14 mouse cellular contexts compared by ENCODE assay signal in the genomic region with DNA sequence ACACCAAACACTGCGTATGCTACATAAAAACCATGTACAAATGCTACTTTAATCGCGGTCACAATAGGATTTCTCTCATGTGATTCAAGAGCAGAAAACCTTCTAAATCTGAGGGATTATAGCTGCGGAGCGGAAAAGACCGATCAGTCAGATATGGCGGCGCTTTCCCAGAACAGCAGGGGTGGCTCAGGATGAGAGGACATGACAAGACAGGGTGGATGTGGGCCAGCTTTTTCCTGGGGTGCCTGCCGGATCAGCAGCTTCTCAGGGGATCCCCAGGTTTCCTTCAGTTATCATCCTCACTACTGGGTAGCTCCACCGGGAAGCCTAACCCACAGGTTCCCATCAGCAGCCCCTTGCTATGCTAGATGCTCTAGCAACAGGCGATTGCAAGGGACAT.
DNase-seq lines count a peak whose midpoint lies in the region; ATAC-seq lines count a peak whose summit lies in the region.
"Had no signal": no experiment of that assay in that cellular context is flagged by ENCODE, and none has a peak within 500 bp of the region (broad histone marks: within the 10 kb centered on the region; RNA-seq: fewer than 3 reads in every experiment).

No protein-coding gene starts in this region.

- no peak for ATAC-seq in heart, embryonic 11.5 days (replicated peaks; ENCODE audit: insufficient number of reproducible peaks, low FRiP score, low TSS enrichment)
- ATAC-seq in kidney, embryonic 16.5 days (ENCODE audit: low FRiP score, low TSS enrichment), result no peak
- no peak for ATAC-seq in midbrain, embryonic 14.5 days (ENCODE audit: low FRiP score, low TSS enrichment)
- ATAC-seq in midbrain, embryonic 16.5 days, result no peak
- ATAC-seq in stomach, embryonic 16.5 days (ENCODE audit: insufficient read depth, low FRiP score), result no peak
- ATAC-seq: forebrain, embryonic 16.5 days had no signal

- no peaks in the 10 kb centered on the region for H3K36me3 ChIP-seq in heart, embryonic 11.5 days (ENCODE audit: control insufficient read depth, insufficient read depth, low read length)
- H3K36me3 ChIP-seq in kidney, embryonic 16.5 days (ENCODE audit: insufficient read depth, low read length), result no peaks in the 10 kb centered on the region
- no peaks in the 10 kb centered on the region for H3K36me3 ChIP-seq in midbrain, embryonic 14.5 days (ENCODE audit: control insufficient read depth, insufficient read depth, low read length)
- no peaks in the 10 kb centered on the region for H3K36me3 ChIP-seq in midbrain, embryonic 16.5 days (ENCODE audit: control insufficient read depth, insufficient read depth, low read length)
- H3K36me3 ChIP-seq in stomach, embryonic 16.5 days (ENCODE audit: control insufficient read depth, insufficient read depth, low read length), result no peaks in the 10 kb centered on the region
- H3K36me3 ChIP-seq: limb, embryonic 15.5 days; neural tube, embryonic 13.5 days had no signal

- H3K9me3 ChIP-seq in heart, embryonic 11.5 days (replicated peaks; ENCODE audit: control insufficient read depth, low read length), result no peaks in the 10 kb centered on the region
- H3K9me3 ChIP-seq in kidney, embryonic 16.5 days (ENCODE audit: low read length), result no peaks in the 10 kb centered on the region
- no peaks in the 10 kb centered on the region for H3K9me3 ChIP-seq in midbrain, embryonic 14.5 days (ENCODE audit: control insufficient read depth, low read length)
- no peaks in the 10 kb centered on the region for H3K9me3 ChIP-seq in midbrain, embryonic 16.5 days (replicated peaks; ENCODE audit: control insufficient read depth, low read length, poor library complexity, severe bottlenecking)
- no peaks in the 10 kb centered on the region for H3K9me3 ChIP-seq in stomach, embryonic 16.5 days (replicated peaks; ENCODE audit: control insufficient read depth, low read length)
- H3K9me3 ChIP-seq: limb, embryonic 15.5 days; neural tube, embryonic 13.5 days had no signal

- no peak overlapping the region for H3K9ac ChIP-seq in heart, embryonic 11.5 days (ENCODE audit: low read depth, low read length)
- H3K9ac ChIP-seq in kidney, embryonic 16.5 days (replicated peaks; ENCODE audit: low read length), result peak overlapping the region; percentile 28; the same call in 1 of the 2 replicates
- no peak overlapping the region for H3K9ac ChIP-seq in midbrain, embryonic 14.5 days (replicated peaks; ENCODE audit: low read length)
- no peak overlapping the region for H3K9ac ChIP-seq in midbrain, embryonic 16.5 days (ENCODE audit: low read depth, low read length)
- no peak overlapping the region for H3K9ac ChIP-seq in stomach, embryonic 16.5 days (ENCODE audit: low read length)
- H3K9ac ChIP-seq: limb, embryonic 15.5 days; neural tube, embryonic 13.5 days had no signal

- peaks cover 8% of the 10 kb centered on the region; the same call in 1 of the 2 replicates for H3K4me1 ChIP-seq in heart, embryonic 11.5 days (ENCODE audit: control insufficient read depth, insufficient read depth, low read length)
- H3K4me1 ChIP-seq in kidney, embryonic 16.5 days (ENCODE audit: insufficient read depth, low read length), result peaks cover 26% of the 10 kb centered on the region
- 0 out of 2 replicates have a peak, but pooled peaks cover 3% of the 10 kb centered on the region for H3K4me1 ChIP-seq in midbrain, embryonic 14.5 days (ENCODE audit: control insufficient read depth, insufficient read depth, low read length)
- H3K4me1 ChIP-seq in midbrain, embryonic 16.5 days (ENCODE audit: control insufficient read depth, insufficient read depth, low read length), result peaks cover 4% of the 10 kb centered on the region; the same call in 1 of the 2 replicates
- peaks cover 18% of the 10 kb centered on the region for H3K4me1 ChIP-seq in stomach, embryonic 16.5 days (ENCODE audit: control insufficient read depth, insufficient read depth, low read length)

- H3K4me3 ChIP-seq in heart, embryonic 11.5 days (ENCODE audit: low read depth, low read length), result no peak overlapping the region
- no peak overlapping the region for H3K4me3 ChIP-seq in kidney, embryonic 16.5 days (ENCODE audit: low read length)
- H3K4me3 ChIP-seq in midbrain, embryonic 14.5 days (replicated peaks; ENCODE audit: low read depth, low read length), result no peak overlapping the region
- H3K4me3 ChIP-seq in midbrain, embryonic 16.5 days (ENCODE audit: low read depth, low read length), result no peak overlapping the region
- H3K4me3 ChIP-seq in stomach, embryonic 16.5 days (replicated peaks; ENCODE audit: low read length), result no peak overlapping the region
- H3K4me3 ChIP-seq: left cerebral cortex, adult 2 months; limb, embryonic 15.5 days; neural tube, embryonic 13.5 days had no signal

- no peaks in the 10 kb centered on the region for H3K27me3 ChIP-seq in heart, embryonic 11.5 days (ENCODE audit: control insufficient read depth, insufficient read depth, low read length)
- no peaks in the 10 kb centered on the region for H3K27me3 ChIP-seq in kidney, embryonic 16.5 days (ENCODE audit: insufficient read depth, low read length)
- H3K27me3 ChIP-seq in midbrain, embryonic 14.5 days (ENCODE audit: control insufficient read depth, insufficient read depth, low read length), result no peaks in the 10 kb centered on the region
- no peaks in the 10 kb centered on the region for H3K27me3 ChIP-seq in midbrain, embryonic 16.5 days (ENCODE audit: control insufficient read depth, insufficient read depth, low read depth, low read length)
- H3K27me3 ChIP-seq in stomach, embryonic 16.5 days (ENCODE audit: control insufficient read depth, insufficient read depth, low read length), result no peaks in the 10 kb centered on the region
- H3K27me3 ChIP-seq: limb, embryonic 15.5 days; neural tube, embryonic 13.5 days had no signal

- H3K27ac ChIP-seq in heart, embryonic 11.5 days (ENCODE audit: low read depth, low read length), result peak overlapping the region; percentile 29; the same call in 1 of the 2 replicates
- H3K27ac ChIP-seq in kidney, embryonic 16.5 days (ENCODE audit: low read length), result peak overlapping the region; percentile 59; the same call in 1 of the 2 replicates
- H3K27ac ChIP-seq in midbrain, embryonic 14.5 days (replicated peaks; ENCODE audit: low read depth, low read length), result no peak overlapping the region
- no peak overlapping the region for H3K27ac ChIP-seq in midbrain, embryonic 16.5 days (ENCODE audit: low read length)
- H3K27ac ChIP-seq in stomach, embryonic 16.5 days (ENCODE audit: low read length), result peak overlapping the region; percentile 8; the same call in 1 of the 2 replicates
- H3K27ac ChIP-seq: left cerebral cortex, adult 2 months; limb, embryonic 15.5 days; neural tube, embryonic 13.5 days had no signal

- 71% methylated on average over 11 of the region's 11 CpGs for WGBS in heart, embryonic 11.5 days (ENCODE audit: insufficient replicate concordance)
- 71% methylated on average over 11 of the region's 11 CpGs for WGBS in kidney, embryonic 16.5 days
- WGBS in midbrain, embryonic 14.5 days, result 52% methylated on average over 11 of the region's 11 CpGs
- WGBS in midbrain, embryonic 16.5 days, result 63% methylated on average over 11 of the region's 11 CpGs
- 53% methylated on average over 11 of the region's 11 CpGs for WGBS in stomach, embryonic 16.5 days

- no peak for DNase-seq in heart, adult 18-20 months
- DNase-seq in kidney, postnatal 14 days, result no peak
- DNase-seq in midbrain, embryonic 14.5 days, result peak; percentile 35
- no peak for DNase-seq in urinary bladder, adult 2 months (ENCODE audit: low spot score)
- DNase-seq: cerebellum, postnatal 25 days; kidney, adult 9 months had no signal

- no peak overlapping the region for H3K4me2 ChIP-seq in heart, embryonic 11.5 days
- H3K4me2 ChIP-seq in kidney, embryonic 16.5 days (replicated peaks; ENCODE audit: low read depth, low read length), result no peak overlapping the region
- H3K4me2 ChIP-seq in midbrain, embryonic 14.5 days (ENCODE audit: low read length), result no peak overlapping the region
- H3K4me2 ChIP-seq in midbrain, embryonic 16.5 days (ENCODE audit: low read length), result no peak overlapping the region
- H3K4me2 ChIP-seq in stomach, embryonic 16.5 days (ENCODE audit: low read depth, low read length), result no peak overlapping the region
- H3K4me2 ChIP-seq: limb, embryonic 15.5 days; neural tube, embryonic 13.5 days had no signal

Comparison
In these comparisons a context has a peak if more than half of its experiments do, and no peak if none do; other contexts are left out.
1. H3K27ac ChIP-seq: peak in heart, embryonic 11.5 days (single experiment), kidney, embryonic 16.5 days (single experiment) and stomach, embryonic 16.5 days (single experiment); none in midbrain, embryonic 14.5 days (single experiment) and midbrain, embryonic 16.5 days (single experiment).